Mouse (Mus musculus) megakaryocyte, embryonic 14.5 days (primary cell): ENCODE results near the gene Gramd4.

Source experiments
- FLI1 ChIP-seq: IDR thresholded peaks from 2 replicates; pipeline ENCODE4 v1.6.1; 2012; ENCODE audit warnings: low read length, inconsistent platforms, mixed read lengths
- GATA1 ChIP-seq: IDR thresholded peaks from 3 replicates; pipeline ENCODE4 v1.6.1; 2012; ENCODE audit warnings: mixed read lengths, low read length, inconsistent platforms, borderline replicate concordance

- TF ChIP-seq GATA1 = no peak
- no peak for TF ChIP-seq FLI1
Measured at GRCm38 (mm10) chr15:86035913-86036312, 21.6 kb upstream of the Gramd4 start.
